Mouse (Mus musculus) heart, embryonic 16.5 days (tissue): ENCODE measurements around the gene 4930470P17Rik. TPM values are rescaled to one million over a fixed set of nuclear protein-coding genes. Genes with fewer than 3 reads are reported as not detected.

Experiments
- ATAC-seq: fragments of 200-750 bp; cut with Nextera tagmentation; replicated peaks from 2 replicates; pipeline ENCODE4 v1.8.0; 2017; ENCODE audit warnings: moderate number of reproducible peaks; ENCODE audit not compliant: insufficient read depth, low FRiP score; ENCODE audit errors: extremely low read depth
- H3K27ac ChIP-seq: fragments of 300-500 bp; sonication (generic); 2 replicates; pipeline ENCODE4 v1.5.1; 2014; ENCODE audit warnings: mild to moderate bottlenecking, low read length, control low read depth, moderate library complexity
- H3K27me3 ChIP-seq: fragments of 300-500 bp; sonication (generic); 2 replicates; pipeline ENCODE4 v1.6.1; 2014; ENCODE audit warnings: low read length, mixed read lengths; ENCODE audit not compliant: control insufficient read depth, insufficient read depth
- H3K36me3 ChIP-seq: fragments of 300-500 bp; sonication (generic); 2 replicates; pipeline ENCODE4 v1.6.1; 2014; ENCODE audit not compliant: control insufficient read depth, insufficient read depth
- H3K4me1 ChIP-seq: fragments of 300-500 bp; sonication (generic); 2 replicates; pipeline ENCODE4 v1.6.1; 2014; ENCODE audit warnings: low read length, mixed read lengths; ENCODE audit not compliant: control insufficient read depth, insufficient read depth
- H3K4me2 ChIP-seq: fragments of 300-500 bp; sonication (generic); 2 replicates; pipeline ENCODE4 v1.6.1; 2014; ENCODE audit warnings: low read depth, mild to moderate bottlenecking, control low read depth, low read length
- H3K4me3 ChIP-seq: fragments of 300-500 bp; sonication (generic); 2 replicates; pipeline ENCODE4 v1.5.1; 2014; ENCODE audit warnings: mild to moderate bottlenecking, control low read depth, low read length
- H3K9ac ChIP-seq: fragments of 300-500 bp; sonication (generic); 2 replicates; pipeline ENCODE4 v1.6.1; 2014; ENCODE audit warnings: low read length, control low read depth
- H3K9me3 ChIP-seq: fragments of 300-500 bp; sonication (generic); replicated peaks from 2 replicates; pipeline ENCODE4 v1.6.1; 2016; ENCODE audit warnings: low read length; ENCODE audit not compliant: control insufficient read depth
- WGBS: fragments of 180-500 bp; shearing (Covaris S2); extraction: QIAGEN DNeasy Blood & Tissue Kit; methylation state at CpG from one replicate; pipeline ENCODE4 v1.1.7; 2014; 5-methylcytosine and 5-hydroxymethylcytosine counted together
- polyA plus RNA-seq: library from polyadenylated mRNA; unstranded; fragments of >200 nt; fragmentation: Nextera tagmentation; extraction: Ambion mirVana; gene quantifications from 2 replicates; pipeline ENCODE4 v1.2.1, GENCODE M21; 2015

4930470P17Rik gene
- polyA plus RNA-seq, 1 experiment from 2014 or later = not detected

DNA sequence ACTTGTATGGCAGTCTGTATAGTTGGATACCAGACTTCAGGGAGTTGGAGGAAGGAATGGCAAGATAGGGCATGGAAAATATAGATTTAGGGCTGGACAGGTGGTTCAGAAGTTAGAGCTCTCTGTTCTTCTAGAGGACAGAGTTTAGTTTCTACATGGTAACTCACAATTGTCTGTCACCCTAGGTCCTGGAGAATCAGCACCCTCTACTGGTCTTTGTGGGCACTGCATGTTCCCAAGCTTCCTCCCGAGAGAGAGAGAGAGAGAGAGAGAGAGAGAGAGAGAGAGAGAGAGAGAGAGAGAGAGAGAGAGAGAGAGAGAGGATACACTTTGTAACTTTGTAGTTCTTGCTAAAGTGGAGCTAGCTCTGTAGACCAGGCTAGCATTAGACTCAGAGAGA, 5.1 kb downstream of the 4930470P17Rik start:
- ATAC-seq = no peak
- 0% methylated on average over 1 of the region's 1 CpGs for WGBS
- Histone ChIP-seq H3K27ac (no peak overlapping the region), H3K9me3 (peaks cover 3% of the 10 kb centered on the region; the same call in 1 of the 2 replicates), H3K4me3 (no peak overlapping the region), H3K9ac (no peak overlapping the region), H3K4me2 (no peak overlapping the region), H3K4me1 (no peaks in the 10 kb centered on the region), H3K27me3 (no peaks in the 10 kb centered on the region), H3K36me3 (no peaks in the 10 kb centered on the region)

DNA sequence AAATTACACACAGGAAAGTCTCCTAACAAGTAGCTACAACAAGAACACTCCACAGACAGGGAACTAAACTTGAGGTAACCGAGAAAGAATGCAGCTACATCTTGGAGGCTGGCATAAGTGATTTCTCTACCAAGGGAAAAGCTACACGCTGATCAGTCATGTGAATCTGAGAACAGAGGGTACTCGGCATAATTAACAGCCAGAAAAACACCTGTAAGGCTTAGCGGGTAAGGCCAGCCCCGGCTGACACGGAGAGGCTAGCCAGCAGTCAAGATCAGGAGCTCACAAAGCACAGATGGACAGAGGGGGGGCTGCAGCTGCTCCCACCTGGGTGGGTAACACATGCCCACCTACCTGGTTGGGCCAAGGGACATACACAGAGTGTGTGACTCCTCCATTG, 9.7 kb downstream of the 4930470P17Rik start:
- H3K4me1 ChIP-seq = peaks cover 6% of the 10 kb centered on the region
- 87% methylated on average over 6 of the region's 6 CpGs for WGBS
- H3K27ac ChIP-seq = no peak overlapping the region
- H3K36me3 ChIP-seq = no peaks in the 10 kb centered on the region
- H3K9me3 ChIP-seq = peaks cover 3% of the 10 kb centered on the region; the same call in 1 of the 2 replicates
- H3K4me3 ChIP-seq = no peak overlapping the region
- no peak overlapping the region for H3K9ac ChIP-seq
- ATAC-seq = no peak
- no peaks in the 10 kb centered on the region for H3K27me3 ChIP-seq
- no peak overlapping the region for H3K4me2 ChIP-seq

- WGBS = 55% methylated on average over 9 of the region's 9 CpGs
- Histone ChIP-seq H3K9me3 (no peaks in the 10 kb centered on the region), H3K27ac (no peak overlapping the region), H3K4me1 (peaks cover 6% of the 10 kb centered on the region), H3K27me3 (no peaks in the 10 kb centered on the region), H3K4me3 (no peak overlapping the region), H3K9ac (no peak overlapping the region), H3K36me3 (no peaks in the 10 kb centered on the region), H3K4me2 (no peak overlapping the region)
- ATAC-seq = no peak
Measured at GRCm38 (mm10) chr2:170588369-170588900, 13.4 kb downstream of the 4930470P17Rik start.

GRCm38 (mm10) chr2:170584678-170585077, 17.1 kb downstream of the 4930470P17Rik start:
- no peak overlapping the region for H3K27ac ChIP-seq
- no peak for ATAC-seq
- no peaks in the 10 kb centered on the region for H3K36me3 ChIP-seq
- H3K4me2 ChIP-seq = no peak overlapping the region
- H3K27me3 ChIP-seq = no peaks in the 10 kb centered on the region
- H3K4me3 ChIP-seq = no peak overlapping the region
- WGBS = 93% methylated on average over 13 of the region's 13 CpGs
- no peaks in the 10 kb centered on the region for H3K9me3 ChIP-seq
- H3K9ac ChIP-seq = no peak overlapping the region
- H3K4me1 ChIP-seq = peaks cover 6% of the 10 kb centered on the region

DNA sequence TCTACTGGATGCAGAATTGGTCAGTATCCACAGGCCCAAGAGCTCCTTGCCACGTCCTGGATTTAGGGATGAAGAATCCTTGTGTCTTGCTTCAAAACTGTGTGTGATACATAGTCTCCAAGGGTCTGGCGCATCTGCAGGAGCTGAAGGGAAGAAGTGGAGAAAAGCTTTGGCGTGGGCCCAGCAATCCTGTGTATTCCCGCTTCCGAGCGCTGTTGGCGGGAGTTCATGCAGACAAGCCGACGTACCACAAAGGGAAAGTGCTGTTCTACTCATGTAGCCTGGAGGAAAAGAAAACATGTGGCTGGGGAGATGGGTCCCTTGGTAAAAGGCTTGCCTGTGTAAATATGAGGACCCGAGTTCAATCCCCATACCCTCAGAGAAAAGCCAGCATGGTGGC, 22.3 kb downstream of the 4930470P17Rik start:
- Histone ChIP-seq H3K9ac (no peak overlapping the region), H3K4me3 (no peak overlapping the region), H3K4me1 (no peaks in the 10 kb centered on the region), H3K27me3 (no peaks in the 10 kb centered on the region), H3K4me2 (no peak overlapping the region), H3K9me3 (no peaks in the 10 kb centered on the region), H3K27ac (no peak overlapping the region), H3K36me3 (no peaks in the 10 kb centered on the region)
- WGBS = 65% methylated on average over 10 of the region's 10 CpGs
- ATAC-seq = no peak

GRCm38 (mm10) chr2:170578588-170578987, 23.2 kb downstream of the 4930470P17Rik start:
- no peaks in the 10 kb centered on the region for H3K4me1 ChIP-seq
- no peak overlapping the region for H3K9ac ChIP-seq
- no peak for ATAC-seq
- 66% methylated on average over 5 of the region's 5 CpGs for WGBS
- H3K4me2 ChIP-seq = no peak overlapping the region
- H3K27me3 ChIP-seq = no peaks in the 10 kb centered on the region
- H3K9me3 ChIP-seq = no peaks in the 10 kb centered on the region
- H3K27ac ChIP-seq = no peak overlapping the region
- no peak overlapping the region for H3K4me3 ChIP-seq
- no peaks in the 10 kb centered on the region for H3K36me3 ChIP-seq

DNA sequence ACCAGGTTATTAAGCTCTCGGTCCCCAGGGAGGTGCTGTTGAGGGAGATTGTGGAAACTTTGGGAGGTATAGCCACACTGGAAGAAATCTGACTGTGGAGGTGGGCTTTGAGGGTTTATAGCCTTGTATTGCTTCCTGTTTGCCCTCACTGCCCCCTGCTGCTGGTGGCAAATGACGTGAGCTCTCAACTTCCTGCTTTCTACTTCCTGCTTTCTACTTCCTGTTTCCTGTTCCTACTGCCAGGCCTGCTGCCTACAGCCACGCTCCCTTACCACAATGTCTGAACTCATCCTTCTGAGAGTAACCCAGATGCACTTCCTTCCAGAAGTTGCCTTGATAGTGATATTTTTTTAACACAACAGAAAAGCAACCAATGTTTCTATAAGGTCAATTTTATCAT, 24.3 kb downstream of the 4930470P17Rik start:
- Histone ChIP-seq H3K27me3 (no peaks in the 10 kb centered on the region), H3K4me3 (no peak overlapping the region), H3K36me3 (no peaks in the 10 kb centered on the region), H3K4me2 (no peak overlapping the region), H3K9me3 (no peaks in the 10 kb centered on the region), H3K27ac (no peak overlapping the region), H3K9ac (no peak overlapping the region), H3K4me1 (no peaks in the 10 kb centered on the region)
- WGBS = 73% methylated on average over 3 of the region's 3 CpGs
- ATAC-seq = no peak

- H3K27ac ChIP-seq = no peak overlapping the region
- no peak for ATAC-seq
- H3K36me3 ChIP-seq = no peaks in the 10 kb centered on the region
- no peaks in the 10 kb centered on the region for H3K4me1 ChIP-seq
- H3K9me3 ChIP-seq = no peaks in the 10 kb centered on the region
- no peak overlapping the region for H3K9ac ChIP-seq
- H3K4me3 ChIP-seq = no peak overlapping the region
- H3K27me3 ChIP-seq = no peaks in the 10 kb centered on the region
- WGBS = 75% methylated on average over 12 of the region's 12 CpGs
- no peak overlapping the region for H3K4me2 ChIP-seq
Measured at GRCm38 (mm10) chr2:170576077-170576476, 25.7 kb downstream of the 4930470P17Rik start.

GRCm38 (mm10) chr2:170564995-170565394, 36.8 kb downstream of the 4930470P17Rik start:
- H3K9me3 ChIP-seq = no peaks in the 10 kb centered on the region
- no peak for ATAC-seq
- no peaks in the 10 kb centered on the region for H3K36me3 ChIP-seq
- no peak overlapping the region for H3K27ac ChIP-seq
- no peak overlapping the region for H3K4me2 ChIP-seq
- no peak overlapping the region for H3K9ac ChIP-seq
- H3K27me3 ChIP-seq = no peaks in the 10 kb centered on the region
- 85% methylated on average over 8 of the region's 8 CpGs for WGBS
- no peak overlapping the region for H3K4me3 ChIP-seq
- no peaks in the 10 kb centered on the region for H3K4me1 ChIP-seq
